Mouse (Mus musculus): Measurements from ENCODE around the gene Kcnn1. TPM values are rescaled to one million over a fixed set of nuclear protein-coding genes. Genes with fewer than 3 reads are reported as not detected.
A peak's percentile ranks its signal among the peaks of the same experiment; 100 is the strongest.

The Kcnn1 gene
- total RNA-seq, 2 experiments from 2014 or later = 0.49 to 3.5 TPM

- no peak for ATAC-seq (replicated peaks; ENCODE audit: poor library complexity, severe bottlenecking)
These were observed 41.1 kb downstream of the Kcnn1 start for GRCm38 (mm10) chr8:70821992-70822391.

GRCm38 (mm10) chr8:70821399-70821962, 41.6 kb downstream of the Kcnn1 start:
- ATAC-seq (replicated peaks; ENCODE audit: poor library complexity, severe bottlenecking) = peak; percentile 86

- ATAC-seq (replicated peaks; ENCODE audit: poor library complexity, severe bottlenecking) = 0 out of 2 replicates have a peak, but pooled peaks have one; percentile 18
These were observed 42.7 kb downstream of the Kcnn1 start for GRCm38 (mm10) chr8:70820101-70820935.

GRCm38 (mm10) chr8:70816679-70817078, 46.4 kb downstream of the Kcnn1 start:
- peak; percentile 50 for ATAC-seq (replicated peaks; ENCODE audit: poor library complexity, severe bottlenecking)

GRCm38 (mm10) chr8:70812885-70813284, 50.2 kb downstream of the Kcnn1 start:
- ATAC-seq (replicated peaks; ENCODE audit: poor library complexity, severe bottlenecking) = no peak

- ATAC-seq (replicated peaks; ENCODE audit: poor library complexity, severe bottlenecking) = no peak
These were observed 51.0 kb downstream of the Kcnn1 start for GRCm38 (mm10) chr8:70812055-70812454.

GRCm38 (mm10) chr8:70810962-70811680, 51.9 kb downstream of the Kcnn1 start:
- peak; percentile 38 for ATAC-seq (replicated peaks; ENCODE audit: poor library complexity, severe bottlenecking)

GRCm38 (mm10) chr8:70808955-70809701, 53.9 kb downstream of the Kcnn1 start:
- no peak for ATAC-seq (replicated peaks; ENCODE audit: poor library complexity, severe bottlenecking)

- 0 out of 2 replicates have a peak, but pooled peaks have one; percentile 2 for ATAC-seq (replicated peaks; ENCODE audit: poor library complexity, severe bottlenecking)
These were observed 54.8 kb downstream of the Kcnn1 start, which contains the start of gene Il12rb1 for GRCm38 (mm10) chr8:70808239-70808638. Gene Il12rb1, plus strand, starts transcription at chr8:70808449.

- no peak for ATAC-seq (replicated peaks; ENCODE audit: poor library complexity, severe bottlenecking)
These were observed 55.8 kb downstream of the Kcnn1 start for GRCm38 (mm10) chr8:70807304-70807703.

- ATAC-seq (replicated peaks; ENCODE audit: poor library complexity, severe bottlenecking) = peak; percentile 62
These were observed 56.5 kb downstream of the Kcnn1 start for GRCm38 (mm10) chr8:70806541-70806940.

GRCm38 (mm10) chr8:70804481-70805206, 58.4 kb downstream of the Kcnn1 start, which contains the start of gene Mast3:
Gene Mast3, minus strand, starts transcription at chr8:70805054.
- ATAC-seq (replicated peaks; ENCODE audit: poor library complexity, severe bottlenecking) = peak; percentile 61

GRCm38 (mm10) chr8:70803761-70804480, 59.1 kb downstream of the Kcnn1 start:
- ATAC-seq (replicated peaks; ENCODE audit: poor library complexity, severe bottlenecking) = peak; percentile 50

- ATAC-seq (replicated peaks; ENCODE audit: poor library complexity, severe bottlenecking) = no peak
These were observed 60.1 kb downstream of the Kcnn1 start for GRCm38 (mm10) chr8:70802786-70803510.

GRCm38 (mm10) chr8:70801830-70802229, 61.2 kb downstream of the Kcnn1 start:
- no peak for ATAC-seq (replicated peaks; ENCODE audit: poor library complexity, severe bottlenecking)

- peak; percentile 4; the same call in 1 of the 2 replicates for ATAC-seq (replicated peaks; ENCODE audit: poor library complexity, severe bottlenecking)
These were observed 61.9 kb downstream of the Kcnn1 start for GRCm38 (mm10) chr8:70801156-70801555.

GRCm38 (mm10) chr8:70800648-70801047, 62.4 kb downstream of the Kcnn1 start:
- no peak for ATAC-seq (replicated peaks; ENCODE audit: poor library complexity, severe bottlenecking)

- ATAC-seq (replicated peaks; ENCODE audit: poor library complexity, severe bottlenecking) = no peak
These were observed 64.8 kb downstream of the Kcnn1 start for GRCm38 (mm10) chr8:70798281-70798680.
